Mouse (Mus musculus) spleen, adult 2 months (tissue): ENCODE results near the gene 6330409D20Rik. TPM values are rescaled to one million over a fixed set of nuclear protein-coding genes. Genes with fewer than 3 reads are reported as not detected.

Experiments used
- DNase-seq, 2 experiments: peaks; one replicate each; pipeline versions ENCODE4 v3.0.0 to v3.0.0-alpha.2; 2012 to 2021; ENCODE audit warnings: low spot score in 2 of 2, low read depth in 1 of 2
- H3K27ac ChIP-seq: fragments of 200-500 bp; 2 replicates; pipeline ENCODE4 v1.5.1; 2012; ENCODE audit warnings: low read length, inconsistent platforms; ENCODE audit not compliant: insufficient read depth
- H3K27me3 ChIP-seq: fragments of 200-500 bp; 2 replicates; pipeline ENCODE4 v1.6.1; 2012; ENCODE audit warnings: mild to moderate bottlenecking, moderate library complexity, low read length, inconsistent platforms; ENCODE audit not compliant: control insufficient read depth, insufficient read depth
- H3K36me3 ChIP-seq: fragments of 200-500 bp; 2 replicates; pipeline ENCODE4 v1.6.1; 2012; ENCODE audit warnings: mild to moderate bottlenecking, low read length, inconsistent platforms; ENCODE audit not compliant: control insufficient read depth, insufficient read depth
- H3K4me1 ChIP-seq: fragments of 200-500 bp; 2 replicates; pipeline ENCODE4 v1.6.1; 2011; ENCODE audit warnings: inconsistent platforms; ENCODE audit not compliant: control insufficient read depth, insufficient read depth, insufficient read length
- H3K4me3 ChIP-seq: fragments of 200-500 bp; 2 replicates; pipeline ENCODE4 v1.5.1; 2011; ENCODE audit warnings: mild to moderate bottlenecking, inconsistent platforms; ENCODE audit not compliant: insufficient read depth, insufficient read length; ENCODE audit errors: extremely low read depth
- CTCF ChIP-seq: fragments of 200-500 bp; IDR thresholded peaks from 2 replicates; pipeline ENCODE4 v1.5.1; 2011; ENCODE audit warnings: mild to moderate bottlenecking, inconsistent platforms; ENCODE audit not compliant: insufficient read depth, insufficient read length, insufficient replicate concordance; ENCODE audit errors: extremely low read depth
- POLR2A ChIP-seq: fragments of 200-500 bp; IDR thresholded peaks from 2 replicates; pipeline ENCODE4 v1.6.1; 2011; ENCODE audit warnings: low read depth, low read length, inconsistent platforms
- WGBS: fragments of 180-500 bp; shearing (Covaris S2); methylation state at CpG from one replicate; pipeline ENCODE4 v1.1.7; 2018; 5-methylcytosine and 5-hydroxymethylcytosine counted together
- polyA plus RNA-seq: library from polyadenylated mRNA; depleted of rRNA; stranded (reverse); fragments of >200 nt; gene quantifications from 2 replicates; pipeline ENCODE4 v1.2.3, GENCODE M21; 2012

Gene 6330409D20Rik
- polyA plus RNA-seq, 1 experiment: 0.28 TPM

DNA sequence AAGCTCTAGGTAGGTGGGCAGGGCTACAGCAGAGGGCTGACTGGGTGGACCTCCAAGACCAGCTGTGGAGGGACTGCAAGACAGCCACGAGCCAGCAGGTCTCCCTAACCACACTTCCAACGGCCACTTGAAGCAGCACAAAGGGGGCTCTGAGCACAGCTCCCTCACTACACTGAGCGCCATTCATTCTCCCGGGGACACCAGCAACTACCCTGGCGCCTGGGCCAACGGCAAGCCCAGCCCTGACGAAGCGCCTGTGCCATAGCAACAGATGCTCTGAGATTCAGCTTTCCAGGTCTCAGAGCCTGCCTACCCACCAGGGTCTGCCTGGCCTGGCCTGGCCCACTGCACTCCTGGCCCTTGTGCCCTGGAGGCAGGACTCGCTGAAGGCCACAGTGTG is 22.1 kb downstream of the 6330409D20Rik start:
- H3K4me3 ChIP-seq: no peak overlapping the region
- no peak for DNase-seq
- H3K27me3 ChIP-seq: no peaks in the 10 kb centered on the region
- H3K36me3 ChIP-seq: no peaks in the 10 kb centered on the region
- WGBS: 57% methylated on average over 9 of the region's 9 CpGs
- peaks cover 41% of the 10 kb centered on the region; the same call in 1 of the 2 replicates for H3K4me1 ChIP-seq
- TF ChIP-seq CTCF (no peak), POLR2A (no peak)
- no peak overlapping the region for H3K27ac ChIP-seq

- Histone ChIP-seq H3K27ac (peak overlapping the region; percentile 97), H3K4me1 (peaks cover 44% of the 10 kb centered on the region; the same call in 1 of the 2 replicates), H3K36me3 (peaks cover 2% of the 10 kb centered on the region), H3K4me3 (no peak overlapping the region), H3K27me3 (no peaks in the 10 kb centered on the region)
- WGBS: 10% methylated on average over 4 of the region's 4 CpGs
- peak; percentile 58 to 82 for DNase-seq
- TF ChIP-seq POLR2A: no peak
- no peak for TF ChIP-seq CTCF
These were observed 25.8 kb downstream of the 6330409D20Rik start for GRCm38 (mm10) chr2:32714987-32715425.

GRCm38 (mm10) chr2:32714117-32714986 is 26.5 kb downstream of the 6330409D20Rik start:
- TF ChIP-seq CTCF (no peak), POLR2A (0 out of 2 replicates have a peak, but pooled peaks have one; percentile 1)
- H3K27ac ChIP-seq: peak overlapping the region; percentile 97
- no peaks in the 10 kb centered on the region for H3K27me3 ChIP-seq
- peak in 1 of 2 experiments; percentile 32 for DNase-seq
- H3K4me1 ChIP-seq: peaks cover 43% of the 10 kb centered on the region; the same call in 1 of the 2 replicates
- H3K36me3 ChIP-seq: peaks cover 8% of the 10 kb centered on the region
- no peak overlapping the region for H3K4me3 ChIP-seq
- 28% methylated on average over 11 of the region's 11 CpGs for WGBS

DNA sequence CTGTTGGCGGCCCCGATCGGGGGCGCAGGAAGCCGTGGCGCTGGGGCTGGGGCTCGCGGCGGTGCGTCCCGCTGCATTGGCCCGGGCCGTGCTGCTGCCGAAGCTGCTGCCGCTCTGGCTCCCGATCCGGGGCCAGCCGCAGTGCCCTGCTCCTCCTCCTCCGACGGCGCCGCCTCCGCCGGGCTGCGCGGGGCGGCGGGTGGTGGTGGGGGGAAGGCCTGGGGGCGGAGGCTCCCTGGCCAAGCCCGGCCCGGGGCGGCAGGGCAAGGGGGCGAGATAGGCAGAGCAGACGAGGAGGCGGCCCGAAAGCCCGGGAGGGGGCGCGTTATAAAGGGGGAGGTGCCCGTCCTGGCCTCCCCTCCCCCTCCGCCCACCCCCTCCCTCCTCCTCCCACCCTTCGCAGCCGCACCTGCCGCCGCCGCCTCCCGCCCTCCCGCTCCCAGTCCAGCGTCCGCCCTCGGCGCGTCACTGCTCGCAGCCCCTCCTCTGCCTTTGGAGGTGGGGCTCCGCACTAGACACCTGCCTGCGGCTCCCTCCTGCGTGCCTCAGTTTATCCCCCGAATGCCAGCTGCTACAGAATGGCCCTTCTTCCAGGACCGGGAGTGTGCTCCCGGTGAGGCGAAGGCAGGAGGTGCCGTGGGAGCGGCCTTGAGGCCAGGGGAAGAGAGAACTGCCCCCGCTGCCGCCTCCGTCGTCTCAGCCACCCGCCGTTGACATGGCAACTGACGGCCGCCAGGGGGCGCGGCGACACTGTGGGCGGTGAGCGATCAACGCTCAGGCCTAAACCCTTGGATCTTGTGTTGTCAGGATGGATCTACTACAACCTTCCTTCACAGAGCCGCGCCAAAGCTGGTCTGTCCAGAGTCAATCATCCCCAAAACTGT is 27.6 kb downstream of the 6330409D20Rik start, which contains the start of gene Cdk9:
TSS of gene Cdk9 (minus strand) at position 143 of the 884 bp plus-strand sequence.
- peaks cover 36% of the 10 kb centered on the region; the same call in 1 of the 2 replicates for H3K4me1 ChIP-seq
- under 1% methylated on average over 62 of the region's 79 CpGs for WGBS
- peak within 1 kb of the TSS; percentile 99 for H3K4me3 ChIP-seq
- H3K36me3 ChIP-seq: peaks cover 14% of the 10 kb centered on the region
- peak; percentile 87 to 88 for DNase-seq
- no peaks in the 10 kb centered on the region for H3K27me3 ChIP-seq
- peak within 1 kb of the TSS; percentile 97 for H3K27ac ChIP-seq
- TF ChIP-seq CTCF (peak; percentile 97), POLR2A (no peak)

DNA sequence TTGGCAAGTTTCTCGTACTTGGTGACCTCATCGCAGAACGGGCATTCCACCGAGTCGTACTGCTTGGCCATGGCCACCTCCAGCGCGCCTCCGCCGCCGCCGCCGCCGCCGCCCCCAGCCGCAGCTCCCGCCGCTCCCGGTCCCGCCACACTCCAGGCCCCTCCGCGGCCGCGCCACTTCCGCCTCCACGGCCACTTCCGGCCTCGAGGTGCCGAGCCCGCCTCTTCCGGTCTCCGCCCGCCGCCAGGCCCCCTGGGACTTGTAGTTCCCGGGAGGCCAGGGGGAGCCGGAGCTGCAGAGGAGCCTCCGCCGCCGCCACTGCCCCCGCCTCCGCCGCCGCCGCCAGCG is 28.3 kb downstream of the 6330409D20Rik start:
- H3K4me3 ChIP-seq: peak overlapping the region; percentile 99
- peak; percentile 84 to 93 for DNase-seq
- H3K27me3 ChIP-seq: no peaks in the 10 kb centered on the region
- WGBS: under 1% methylated on average over 26 of the region's 44 CpGs
- peak; percentile 26; the same call in 1 of the 2 replicates for TF ChIP-seq POLR2A
- TF ChIP-seq CTCF: no peak
- peaks cover 36% of the 10 kb centered on the region; the same call in 1 of the 2 replicates for H3K4me1 ChIP-seq
- H3K27ac ChIP-seq: peak overlapping the region; percentile 84
- H3K36me3 ChIP-seq: peaks cover 19% of the 10 kb centered on the region

DNA sequence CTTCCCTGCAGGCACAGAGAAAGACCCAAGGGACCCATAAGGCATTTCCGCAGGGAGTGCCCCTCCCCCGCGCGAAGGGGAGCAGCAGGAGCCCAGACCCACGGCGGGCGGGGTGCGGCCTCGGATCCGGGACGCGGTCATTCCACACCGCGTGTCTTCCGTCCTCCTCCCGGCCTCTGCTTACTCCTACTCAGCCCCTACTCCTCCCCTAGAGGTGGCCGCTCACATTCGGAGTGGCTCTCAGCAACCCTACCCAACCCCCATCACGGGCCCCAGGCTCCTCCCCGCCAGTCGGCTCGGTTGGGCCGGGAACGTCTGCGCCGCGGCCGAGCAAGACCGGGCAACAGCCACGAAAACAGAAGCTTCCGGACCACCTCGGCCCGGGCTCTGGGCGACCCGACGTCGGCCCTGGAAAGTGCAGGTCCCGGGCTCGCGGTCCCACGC is 28.7 kb downstream of the 6330409D20Rik start:
- peak overlapping the region; percentile 84 for H3K27ac ChIP-seq
- peaks cover 20% of the 10 kb centered on the region for H3K36me3 ChIP-seq
- H3K4me3 ChIP-seq: peak overlapping the region; percentile 99
- peak in 1 of 2 experiments; percentile 62 for DNase-seq
- H3K4me1 ChIP-seq: peaks cover 36% of the 10 kb centered on the region; the same call in 1 of the 2 replicates
- WGBS: under 1% methylated on average over 41 of the region's 41 CpGs
- TF ChIP-seq POLR2A: no peak
- TF ChIP-seq CTCF: no peak
- no peaks in the 10 kb centered on the region for H3K27me3 ChIP-seq
